Mouse (Mus musculus): ENCODE results near the gene Ndufv2. TPM values are rescaled to one million over a fixed set of nuclear protein-coding genes. Genes with fewer than 3 reads are reported as not detected.
"Not testable (repeated sequence)": the region's sequence is repeated elsewhere in the genome, so short reads cannot be mapped to it uniquely, and the experiment has no call there.

Gene Ndufv2
- polyA plus RNA-seq, 2 experiments from 2014 or later, result 255 to 259 TPM

- ATAC-seq, result no peak
Observed at GRCm38 (mm10) chr17:66084486-66084885, 16.9 kb downstream of the Ndufv2 start.

- no peak for ATAC-seq
Observed at GRCm38 (mm10) chr17:66077437-66077850, 23.9 kb downstream of the Ndufv2 start.

- ATAC-seq, result peak; percentile 66
Observed at GRCm38 (mm10) chr17:66076934-66077333, 24.4 kb downstream of the Ndufv2 start, which contains the start of gene Ankrd12. Gene Ankrd12 (minus strand): TSS chr17:66077089.

- peak; percentile 12 for ATAC-seq
Observed at GRCm38 (mm10) chr17:66076174-66076927, 25.0 kb downstream of the Ndufv2 start.

- ATAC-seq, result peak; percentile 12
Observed at GRCm38 (mm10) chr17:66075827-66076173, 25.6 kb downstream of the Ndufv2 start.

GRCm38 (mm10) chr17:66073971-66074370 is 27.4 kb downstream of the Ndufv2 start:
- ATAC-seq, result peak; percentile 44

GRCm38 (mm10) chr17:66069036-66069435 is 32.3 kb downstream of the Ndufv2 start:
- ATAC-seq, result not testable (repeated sequence)

- ATAC-seq, result peak; percentile 81
Observed at GRCm38 (mm10) chr17:66065115-66065514, 36.2 kb downstream of the Ndufv2 start.

GRCm38 (mm10) chr17:66061241-66061938 is 40.0 kb downstream of the Ndufv2 start:
- ATAC-seq, result peak; percentile 44

- no peak for ATAC-seq
Observed at GRCm38 (mm10) chr17:66058160-66058559, 43.2 kb downstream of the Ndufv2 start.

- no peak for ATAC-seq
Observed at GRCm38 (mm10) chr17:66057145-66057544, 44.2 kb downstream of the Ndufv2 start.

GRCm38 (mm10) chr17:66053349-66053748 is 48.0 kb downstream of the Ndufv2 start:
- no peak for ATAC-seq

GRCm38 (mm10) chr17:66048795-66049194 is 52.6 kb downstream of the Ndufv2 start:
- no peak for ATAC-seq

- no peak for ATAC-seq
Observed at GRCm38 (mm10) chr17:66048199-66048598, 53.2 kb downstream of the Ndufv2 start.

- ATAC-seq, result not testable (repeated sequence)
Observed at GRCm38 (mm10) chr17:66043679-66044078, 57.7 kb downstream of the Ndufv2 start.

- ATAC-seq, result no peak
Observed at GRCm38 (mm10) chr17:66041020-66041419, 60.3 kb downstream of the Ndufv2 start.

- ATAC-seq, result no peak
Observed at GRCm38 (mm10) chr17:66033239-66033638, 68.1 kb downstream of the Ndufv2 start.

- ATAC-seq, result no peak
Observed at GRCm38 (mm10) chr17:66031991-66032390, 69.4 kb downstream of the Ndufv2 start.

Other genes with a start within 250 kb of the Ndufv2 start
- gene Ralbp1, start 215.8 kb downstream of the Ndufv2 start, polyA plus RNA-seq (2017; shearing (Covaris generic)), result 10 to 100 TPM; 39.1 to 51.8 TPM
- gene Twsg1, start 150.3 kb downstream of the Ndufv2 start, polyA plus RNA-seq (2017; shearing (Covaris generic)), result 10 to 100 TPM; 19.9 to 22.2 TPM
- 100 to 1,000 TPM; 111 to 127 TPM for gene Ankrd12, start 24.5 kb downstream of the Ndufv2 start, polyA plus RNA-seq (2017; shearing (Covaris generic))
- gene Washc1, start 10.0 kb upstream of the Ndufv2 start, polyA plus RNA-seq (2017; shearing (Covaris generic)), result 10 to 100 TPM; 27.9 to 32.7 TPM
- 10 to 100 TPM; 11.8 to 13.5 TPM for gene Ddx11, start 22.0 kb upstream of the Ndufv2 start, polyA plus RNA-seq (2017; shearing (Covaris generic))